Mouse (Mus musculus) cortical plate, adult 2 months (tissue): Measurements from ENCODE around the gene Samhd1. TPM values are rescaled to one million over a fixed set of nuclear protein-coding genes. Genes with fewer than 3 reads are reported as not detected.

Source experiments
- H3K27ac ChIP-seq: fragments of 200-500 bp; 2 replicates; pipeline ENCODE4 v1.5.1; 2012; ENCODE audit warnings: low read length, control low read depth, inconsistent platforms; ENCODE audit not compliant: insufficient read depth
- H3K4me1 ChIP-seq: fragments of 200-500 bp; 2 replicates; pipeline ENCODE4 v1.6.1; 2011; ENCODE audit warnings: low read length; ENCODE audit not compliant: control insufficient read depth, insufficient read depth
- H3K4me3 ChIP-seq: fragments of 200-500 bp; 2 replicates; pipeline ENCODE4 v1.5.1; 2011; ENCODE audit warnings: mild to moderate bottlenecking, low read length, control low read depth; ENCODE audit not compliant: insufficient read depth
- CTCF ChIP-seq: fragments of 200-500 bp; IDR thresholded peaks from 2 replicates; pipeline ENCODE4 v1.5.1; 2011; ENCODE audit warnings: mild to moderate bottlenecking, control low read depth, low read length; ENCODE audit not compliant: insufficient read depth; ENCODE audit errors: extremely low read depth
- POLR2A ChIP-seq: fragments of 200-500 bp; IDR thresholded peaks from 2 replicates; pipeline ENCODE4 v1.6.1; 2011; ENCODE audit warnings: mild to moderate bottlenecking, low read length, control low read depth; ENCODE audit not compliant: insufficient read depth; ENCODE audit errors: extremely low read depth
- polyA plus RNA-seq: library from polyadenylated mRNA; depleted of rRNA; stranded (reverse); fragments of >200 nt; gene quantifications from 2 replicates; pipeline ENCODE4 v1.2.3, GENCODE M21; 2012

Samhd1 gene
- polyA plus RNA-seq, 1 experiment, result 15.9 TPM

DNA sequence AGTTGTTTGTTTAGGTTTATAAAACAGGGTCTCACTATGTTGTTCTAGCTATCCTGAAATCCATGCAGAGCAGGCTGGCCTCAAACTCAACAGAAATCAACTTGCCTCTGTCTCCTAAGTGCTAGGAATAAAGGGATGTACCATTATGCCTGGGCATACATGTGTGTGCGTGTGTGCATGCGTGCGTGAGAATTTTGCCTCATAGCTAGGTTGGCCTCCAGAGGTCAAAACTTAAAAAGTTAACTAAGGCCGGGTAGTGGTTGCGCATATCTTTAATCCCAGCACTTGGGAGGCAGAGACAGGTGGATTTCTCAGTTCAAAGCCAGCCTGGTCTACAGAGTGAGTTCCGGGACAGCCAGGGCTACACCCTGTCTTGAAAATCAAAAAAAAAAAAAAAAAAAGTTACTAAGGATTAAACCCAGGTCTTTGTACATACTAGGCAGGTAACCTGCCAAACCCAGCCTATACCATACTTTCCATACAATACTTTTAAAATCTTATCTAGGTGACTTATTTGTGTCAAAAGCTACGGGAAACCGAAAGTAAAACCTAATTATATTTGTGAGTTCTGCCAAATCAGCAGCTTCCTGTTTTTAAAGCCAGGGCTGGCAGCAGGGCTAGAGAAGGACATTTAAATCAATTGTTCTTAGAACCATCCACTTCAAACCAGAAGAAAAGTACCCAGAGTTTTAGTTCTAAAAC lies 4.1 kb downstream of the Samhd1 start:
- no peaks in the 10 kb centered on the region for H3K4me1 ChIP-seq
- TF ChIP-seq POLR2A, result no peak
- TF ChIP-seq CTCF, result no peak
- H3K4me3 ChIP-seq, result no peak overlapping the region

DNA sequence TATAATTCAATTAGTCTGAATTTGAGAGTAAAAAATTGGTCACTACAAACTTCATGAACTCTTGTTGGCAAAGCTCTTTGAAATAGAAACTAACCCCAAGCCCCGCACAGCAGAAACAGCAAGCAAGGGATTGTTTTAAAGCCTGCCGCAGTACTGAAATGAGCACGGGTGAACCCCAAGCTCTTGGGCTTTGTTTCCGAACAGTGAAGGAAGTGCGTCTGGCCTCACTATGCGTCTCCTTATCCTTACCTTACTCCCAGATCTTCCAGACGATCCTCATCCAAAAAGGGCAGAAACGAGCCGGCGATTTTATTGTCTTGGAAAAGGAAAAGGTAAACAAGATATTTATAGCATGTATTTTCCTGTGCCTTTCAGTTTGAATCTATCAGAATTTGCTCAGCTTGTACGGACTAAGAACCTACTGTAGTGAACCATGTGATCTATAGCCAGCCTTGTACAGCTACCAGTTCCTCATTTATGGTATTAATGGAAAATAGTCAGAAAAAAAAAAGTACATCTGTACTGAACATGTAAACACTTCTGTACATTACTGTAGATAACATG lies 5.4 kb downstream of the Samhd1 start:
- TF ChIP-seq CTCF (no peak), POLR2A (no peak)
- Histone ChIP-seq H3K4me1 (no peaks in the 10 kb centered on the region), H3K27ac (no peak overlapping the region), H3K4me3 (no peak overlapping the region)

More for the DNA sequence above, 4.1 kb downstream of the Samhd1 start:
- H3K27ac ChIP-seq, result no peak overlapping the region

DNA sequence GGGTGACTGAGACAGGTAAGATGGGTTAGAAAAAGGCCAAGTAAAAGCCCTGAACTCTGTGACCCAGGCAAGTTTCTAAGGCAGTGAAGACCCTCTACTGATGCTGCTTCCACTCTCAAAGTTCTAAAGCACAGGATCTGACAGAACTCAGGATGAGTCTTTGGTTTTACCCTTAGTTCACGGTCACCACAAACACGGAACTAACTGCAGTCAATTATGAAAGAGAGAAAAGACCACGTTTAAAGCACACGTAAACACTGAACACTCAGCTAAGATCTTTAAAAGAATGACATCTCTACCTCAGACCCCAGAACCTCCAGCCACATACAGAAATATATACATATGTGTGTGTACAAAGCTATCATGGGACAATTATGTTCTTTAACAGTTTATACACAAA lies 6.0 kb downstream of the Samhd1 start:
- Histone ChIP-seq H3K27ac (no peak overlapping the region), H3K4me1 (no peaks in the 10 kb centered on the region), H3K4me3 (no peak overlapping the region)
- TF ChIP-seq POLR2A (no peak), CTCF (no peak)

DNA sequence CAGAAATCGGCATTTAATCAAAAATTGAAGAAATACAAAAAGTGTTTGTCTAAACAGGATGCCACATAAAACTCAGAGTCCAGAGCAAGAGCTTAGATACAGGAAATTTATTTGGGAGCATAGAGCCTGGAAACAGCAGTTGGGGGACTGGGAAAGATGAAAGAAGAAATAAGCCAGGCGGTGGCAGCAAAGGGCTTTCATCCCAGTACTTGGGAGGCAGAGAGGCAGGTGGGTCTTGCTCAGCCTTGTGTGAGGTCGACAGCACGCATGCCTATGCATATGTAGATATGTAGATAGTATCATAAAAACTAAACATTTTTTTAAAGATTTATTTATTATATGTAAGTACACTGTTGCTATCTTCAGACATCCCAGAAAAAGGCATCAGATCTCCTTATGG lies 7.0 kb downstream of the Samhd1 start:
- no peak overlapping the region for H3K27ac ChIP-seq
- H3K4me1 ChIP-seq, result no peaks in the 10 kb centered on the region
- H3K4me3 ChIP-seq, result no peak overlapping the region
- TF ChIP-seq CTCF (peak; percentile 37), POLR2A (no peak)

DNA sequence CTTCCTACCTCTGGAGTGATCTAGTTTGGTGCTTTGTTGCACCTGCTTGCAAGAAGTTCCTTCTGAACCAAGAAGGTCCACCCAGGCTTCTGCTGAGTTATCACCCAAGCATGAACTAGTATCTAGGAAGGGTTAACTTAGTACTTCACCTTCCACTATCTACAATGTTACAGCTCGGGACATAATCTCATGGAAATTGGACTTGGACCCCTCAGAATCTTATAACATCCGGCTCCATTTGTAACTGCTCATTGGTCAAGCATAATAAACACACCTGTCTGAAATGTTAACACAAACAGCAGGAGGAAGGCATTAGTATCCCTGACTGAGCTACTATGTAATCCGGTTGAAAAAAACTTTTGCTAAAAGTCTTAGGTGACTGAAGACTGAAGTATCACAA lies 7.7 kb downstream of the Samhd1 start:
- TF ChIP-seq POLR2A (no peak), CTCF (no peak)

DNA sequence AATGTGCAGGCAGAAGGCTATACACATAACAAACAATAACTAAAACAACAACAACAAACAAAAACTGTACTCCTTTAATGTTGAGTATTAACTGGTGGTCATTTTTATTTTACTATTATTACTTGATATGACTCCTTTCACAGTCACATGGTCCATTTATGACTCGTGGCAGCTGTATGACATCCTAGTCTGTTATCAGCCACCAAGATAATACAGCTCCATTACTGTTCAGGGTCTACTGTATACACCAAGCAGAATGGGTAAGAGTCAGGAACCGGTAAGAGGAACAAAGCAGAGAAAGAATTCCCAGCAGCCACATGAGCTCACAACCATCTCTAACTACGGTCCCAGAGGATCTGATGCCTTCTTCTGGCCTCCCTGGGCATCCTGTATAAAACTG lies 9.8 kb downstream of the Samhd1 start:
- TF ChIP-seq POLR2A (no peak), CTCF (no peak)
- no peak overlapping the region for H3K27ac ChIP-seq
- no peaks in the 10 kb centered on the region for H3K4me1 ChIP-seq
- no peak overlapping the region for H3K4me3 ChIP-seq

More for the DNA sequence above, 7.7 kb downstream of the Samhd1 start:
- Histone ChIP-seq H3K4me1 (no peaks in the 10 kb centered on the region), H3K27ac (no peak overlapping the region), H3K4me3 (no peak overlapping the region)

DNA sequence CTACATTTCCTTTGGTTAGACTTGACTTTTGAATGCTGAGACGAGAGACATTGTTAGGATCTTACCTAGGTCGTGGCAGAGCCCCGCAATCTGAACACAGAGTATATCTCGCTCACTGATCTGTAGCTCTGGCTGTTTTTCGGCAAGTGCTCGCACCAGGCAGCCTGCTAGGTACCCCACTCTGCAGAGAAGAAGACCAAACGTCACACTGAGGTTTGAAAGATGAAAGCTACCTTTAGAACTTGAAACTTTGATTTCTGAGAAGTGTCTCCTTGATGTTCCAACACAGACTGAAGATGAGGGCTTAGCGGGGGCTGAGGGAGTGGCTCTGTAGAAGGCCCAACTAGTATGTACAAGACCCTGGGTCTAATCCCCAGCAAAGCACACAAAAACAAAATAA lies 13.3 kb downstream of the Samhd1 start:
- TF ChIP-seq POLR2A, result no peak
- TF ChIP-seq CTCF, result no peak
- Histone ChIP-seq H3K4me3 (no peak overlapping the region), H3K4me1 (no peaks in the 10 kb centered on the region), H3K27ac (no peak overlapping the region)

DNA sequence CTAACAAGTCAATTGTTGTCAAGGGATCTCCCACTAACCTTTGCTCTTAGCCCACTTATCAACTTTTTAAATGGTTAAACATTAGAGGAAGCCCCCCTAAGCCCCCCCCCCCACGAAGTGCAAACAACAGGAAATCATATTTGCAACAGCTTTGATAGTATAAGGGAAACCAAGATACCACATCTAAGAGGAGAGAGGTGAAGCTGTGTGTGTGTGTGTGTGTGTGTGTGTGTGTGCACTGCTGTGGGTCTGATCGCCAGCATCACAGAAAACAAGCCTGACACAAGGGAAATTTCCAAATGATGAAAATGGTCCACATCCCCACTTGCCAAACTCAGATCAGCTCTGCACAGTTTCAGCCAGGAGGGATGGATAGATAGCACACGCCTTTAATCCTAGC lies 16.0 kb downstream of the Samhd1 start:
- no peak overlapping the region for H3K27ac ChIP-seq
- no peaks in the 10 kb centered on the region for H3K4me1 ChIP-seq
- TF ChIP-seq CTCF (no peak), POLR2A (no peak)
- no peak overlapping the region for H3K4me3 ChIP-seq

DNA sequence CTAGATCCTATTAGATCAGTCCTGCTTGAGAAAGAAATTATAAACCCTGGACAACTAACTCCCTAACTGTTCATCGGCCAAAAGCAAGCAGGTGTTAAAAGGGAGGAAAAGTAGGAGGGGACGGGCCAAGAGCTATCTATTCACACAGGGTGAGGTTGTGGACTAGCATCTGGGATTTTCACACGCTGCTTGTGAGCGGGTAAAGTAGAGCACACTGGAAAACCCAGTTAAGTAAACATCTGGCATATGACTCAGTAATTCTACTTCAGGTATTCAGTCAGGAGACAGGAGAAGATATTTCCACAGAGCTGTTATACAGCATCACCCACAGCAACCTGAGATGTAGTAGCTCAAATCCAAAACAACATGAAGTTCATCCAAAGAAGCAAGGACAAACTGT lies 16.5 kb downstream of the Samhd1 start:
- no peak overlapping the region for H3K4me3 ChIP-seq
- H3K27ac ChIP-seq, result no peak overlapping the region
- H3K4me1 ChIP-seq, result no peaks in the 10 kb centered on the region
- no peak for TF ChIP-seq POLR2A
- no peak for TF ChIP-seq CTCF

DNA sequence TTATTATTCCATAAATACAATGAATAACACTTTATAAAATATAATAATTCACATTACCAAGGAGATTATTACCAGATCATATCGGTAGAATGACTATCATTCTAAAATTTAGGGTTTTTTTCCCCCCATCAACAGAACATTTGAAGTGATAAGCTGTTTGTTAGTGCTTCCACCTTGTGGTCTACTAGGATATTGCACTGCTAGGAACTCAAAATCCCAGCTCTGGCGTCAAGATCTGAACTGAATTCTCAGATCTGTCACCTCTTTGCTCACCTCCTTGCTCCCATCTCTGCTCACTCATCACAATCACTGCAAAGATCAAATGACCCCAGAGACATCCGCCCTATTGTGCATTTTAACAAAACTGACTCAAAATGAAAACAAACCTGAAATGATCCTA lies 18.1 kb downstream of the Samhd1 start:
- Histone ChIP-seq H3K4me3 (no peak overlapping the region), H3K27ac (no peak overlapping the region), H3K4me1 (no peaks in the 10 kb centered on the region)
- TF ChIP-seq CTCF, result peak; percentile 48; the same call in 1 of the 2 replicates
- no peak for TF ChIP-seq POLR2A
